Mouse (Mus musculus) midbrain, postnatal 0 days (tissue): ENCODE results near the gene Rsph1. TPM values are rescaled to one million over a fixed set of nuclear protein-coding genes. Genes with fewer than 3 reads are reported as not detected.

ENCODE experiments used
- ATAC-seq: fragments of 200-750 bp; cut with Nextera tagmentation; 2 replicates; pipeline ENCODE4 v1.8.0; 2017; ENCODE audit warnings: moderate number of reproducible peaks, mild to moderate bottlenecking, moderate TSS enrichment, moderate library complexity; ENCODE audit not compliant: low FRiP score
- DNase-seq: peaks from one replicate; pipeline ENCODE4 v3.0.0-alpha.2; 2015; ENCODE audit warnings: low spot score
- H3K27ac ChIP-seq: fragments of 300-500 bp; sonication (generic); 2 replicates; pipeline ENCODE4 v1.5.1; 2014; ENCODE audit warnings: low read depth, mild to moderate bottlenecking, low read length, mixed read lengths
- H3K27me3 ChIP-seq: fragments of 300-500 bp; sonication (generic); 2 replicates; pipeline ENCODE4 v1.6.1; 2014; ENCODE audit warnings: low read length, control low read depth, mixed read lengths; ENCODE audit not compliant: insufficient read depth
- H3K36me3 ChIP-seq: fragments of 300-500 bp; sonication (generic); 2 replicates; pipeline ENCODE4 v1.6.1; 2014; ENCODE audit warnings: low read length, control low read depth, mixed read lengths; ENCODE audit not compliant: insufficient read depth
- H3K4me1 ChIP-seq: fragments of 300-500 bp; sonication (generic); 2 replicates; pipeline ENCODE4 v1.6.1; 2014; ENCODE audit warnings: mild to moderate bottlenecking, control low read depth, antibody characterized with exemption, low read length, mixed read lengths; ENCODE audit not compliant: insufficient read depth
- H3K4me2 ChIP-seq: fragments of 300-500 bp; sonication (generic); 2 replicates; pipeline ENCODE4 v1.6.1; 2014; ENCODE audit warnings: low read depth, mild to moderate bottlenecking, low read length, mixed read lengths; ENCODE audit not compliant: poor library complexity, severe bottlenecking
- H3K4me3 ChIP-seq: fragments of 300-500 bp; sonication (generic); 2 replicates; pipeline ENCODE4 v1.5.1; 2014; ENCODE audit warnings: low read depth, mild to moderate bottlenecking, low read length, moderate library complexity
- H3K9ac ChIP-seq: fragments of 300-500 bp; sonication (generic); replicated peaks from 2 replicates; pipeline ENCODE4 v1.6.1; 2014; ENCODE audit warnings: mild to moderate bottlenecking, low read length, moderate library complexity, mixed read lengths; ENCODE audit not compliant: poor library complexity, severe bottlenecking
- H3K9me3 ChIP-seq: fragments of 300-500 bp; sonication (generic); 2 replicates; pipeline ENCODE4 v1.6.1; 2016; ENCODE audit warnings: low read length, control low read depth
- CTCF ChIP-seq: IDR thresholded peaks from 2 replicates; pipeline ENCODE4 v1.5.1; 2016; ENCODE audit warnings: antibody characterized with exemption, mild to moderate bottlenecking
- WGBS: fragments of 180-500 bp; shearing (Covaris S2); extraction: QIAGEN DNeasy Blood & Tissue Kit; methylation state at CpG from one replicate; pipeline ENCODE4 v1.1.7; 2014; 5-methylcytosine and 5-hydroxymethylcytosine counted together
- polyA plus RNA-seq: library from polyadenylated mRNA; unstranded; fragments of >200 nt; fragmentation: Nextera tagmentation; extraction: Ambion mirVana; gene quantifications from 2 replicates; pipeline ENCODE4 v1.2.1, GENCODE M21; 2015
- total RNA-seq: library from RNA; depleted of rRNA; stranded (reverse); fragments of >200 nt; gene quantifications from 2 replicates; pipeline ENCODE4 v1.2.3, GENCODE M21; 2014

Gene Rsph1
- total and polyA plus RNA-seq, 2 experiments from 2014 or later, result 2.8 to 8.5 TPM

- Histone ChIP-seq H3K4me1 (0 out of 2 replicates have a peak, but pooled peaks cover 1% of the 10 kb centered on the region), H3K27ac (no peak overlapping the region), H3K36me3 (no peaks in the 10 kb centered on the region), H3K4me3 (no peak overlapping the region), H3K4me2 (no peak overlapping the region), H3K9me3 (no peaks in the 10 kb centered on the region), H3K27me3 (no peaks in the 10 kb centered on the region), H3K9ac (no peak overlapping the region)
- ATAC-seq, result no peak
- no peak for DNase-seq
- TF ChIP-seq CTCF, result no peak
Measured at GRCm38 (mm10) chr17:31290311-31290710, 13.1 kb upstream of the Rsph1 start.

GRCm38 (mm10) chr17:31288999-31289726 lies 12.0 kb upstream of the Rsph1 start:
- no peak for ATAC-seq
- H3K4me3 ChIP-seq, result no peak overlapping the region
- H3K27me3 ChIP-seq, result no peaks in the 10 kb centered on the region
- H3K4me2 ChIP-seq, result no peak overlapping the region
- H3K27ac ChIP-seq, result no peak overlapping the region
- H3K9me3 ChIP-seq, result no peaks in the 10 kb centered on the region
- H3K36me3 ChIP-seq, result no peaks in the 10 kb centered on the region
- 50% methylated on average over 7 of the region's 7 CpGs for WGBS
- H3K9ac ChIP-seq, result no peak overlapping the region
- no peaks in the 10 kb centered on the region for H3K4me1 ChIP-seq
- DNase-seq, result no peak
- TF ChIP-seq CTCF, result no peak

GRCm38 (mm10) chr17:31287216-31287615 lies 10.0 kb upstream of the Rsph1 start:
- 91% methylated on average over 3 of the region's 3 CpGs for WGBS
- H3K27me3 ChIP-seq, result no peaks in the 10 kb centered on the region
- ATAC-seq (no peak), DNase-seq (no peak)
- H3K4me2 ChIP-seq, result no peak overlapping the region
- TF ChIP-seq CTCF, result no peak
- no peak overlapping the region for H3K9ac ChIP-seq
- no peak overlapping the region for H3K4me3 ChIP-seq
- 0 out of 2 replicates have a peak, but pooled peaks cover 2% of the 10 kb centered on the region for H3K4me1 ChIP-seq
- no peaks in the 10 kb centered on the region for H3K9me3 ChIP-seq
- no peak overlapping the region for H3K27ac ChIP-seq
- H3K36me3 ChIP-seq, result no peaks in the 10 kb centered on the region

- no peaks in the 10 kb centered on the region for H3K36me3 ChIP-seq
- DNase-seq (no peak), ATAC-seq (no peak)
- no peaks in the 10 kb centered on the region for H3K27me3 ChIP-seq
- no peak within 1 kb of the TSS for H3K4me3 ChIP-seq
- WGBS, result 100% methylated on average over 1 of the region's 1 CpGs
- no peak within 1 kb of the TSS for H3K9ac ChIP-seq
- TF ChIP-seq CTCF, result no peak
- no peak within 1 kb of the TSS for H3K27ac ChIP-seq
- H3K4me2 ChIP-seq, result no peak within 1 kb of the TSS
- no peaks in the 10 kb centered on the region for H3K9me3 ChIP-seq
- H3K4me1 ChIP-seq, result 0 out of 2 replicates have a peak, but pooled peaks cover 2% of the 10 kb centered on the region
Measured at GRCm38 (mm10) chr17:31286492-31286891, 9.3 kb upstream of the Rsph1 start, which contains the start of gene Slc37a1. Slc37a1 (plus strand) TSS chr17:31286792.

- Histone ChIP-seq H3K9me3 (no peaks in the 10 kb centered on the region), H3K9ac (no peak overlapping the region), H3K4me2 (no peak overlapping the region), H3K36me3 (no peaks in the 10 kb centered on the region), H3K27me3 (no peaks in the 10 kb centered on the region), H3K4me3 (no peak overlapping the region), H3K4me1 (0 out of 2 replicates have a peak, but pooled peaks cover 2% of the 10 kb centered on the region), H3K27ac (no peak overlapping the region)
- 72% methylated on average over 2 of the region's 2 CpGs for WGBS
- no peak for TF ChIP-seq CTCF
- no peak for ATAC-seq
- peak; percentile 45 for DNase-seq
Measured at GRCm38 (mm10) chr17:31285867-31286266, 8.7 kb upstream of the Rsph1 start.

- H3K36me3 ChIP-seq, result no peaks in the 10 kb centered on the region
- ATAC-seq, result no peak
- H3K4me1 ChIP-seq, result peaks cover 2% of the 10 kb centered on the region; the same call in 1 of the 2 replicates
- no peak for DNase-seq
- H3K4me3 ChIP-seq, result no peak overlapping the region
- no peak overlapping the region for H3K9ac ChIP-seq
- WGBS, result 4% methylated on average over 7 of the region's 7 CpGs
- TF ChIP-seq CTCF, result no peak
- no peaks in the 10 kb centered on the region for H3K27me3 ChIP-seq
- no peak overlapping the region for H3K4me2 ChIP-seq
- no peak overlapping the region for H3K27ac ChIP-seq
- H3K9me3 ChIP-seq, result no peaks in the 10 kb centered on the region
Measured at GRCm38 (mm10) chr17:31282687-31283053, 5.5 kb upstream of the Rsph1 start.
